Mouse (Mus musculus) testis, adult 2 months (tissue): ENCODE results near the gene Gss.

ENCODE experiments used
- CTCF ChIP-seq: fragments of 200-500 bp; IDR thresholded peaks from 2 replicates; pipeline ENCODE4 v1.5.1; 2012; ENCODE audit warnings: low read depth, mild to moderate bottlenecking, inconsistent platforms, low read length, moderate library complexity; ENCODE audit not compliant: control insufficient read depth, insufficient read depth, insufficient replicate concordance
- POLR2A ChIP-seq: fragments of 200-500 bp; IDR thresholded peaks from 2 replicates; pipeline ENCODE4 v1.6.1; 2012; ENCODE audit warnings: low read depth, mild to moderate bottlenecking, inconsistent platforms, low read length, moderate library complexity; ENCODE audit not compliant: control insufficient read depth

- no peak for TF ChIP-seq CTCF
- TF ChIP-seq POLR2A, result no peak
These were observed 45.7 kb downstream of the Gss start for GRCm38 (mm10) chr2:155546955-155547354.
